Mouse (Mus musculus) bone marrow macrophage, adult 2 months (primary cell): ENCODE data around the gene Zfp408.

Experiments
- CTCF ChIP-seq: IDR thresholded peaks from 2 replicates; pipeline ENCODE4 v1.5.1; 2012; ENCODE audit warnings: low read depth, mild to moderate bottlenecking, low read length, moderate library complexity
- POLR2A ChIP-seq: IDR thresholded peaks from 2 replicates; pipeline ENCODE4 v1.6.1; 2012; ENCODE audit warnings: mild to moderate bottlenecking, low read depth, low read length, borderline replicate concordance

DNA sequence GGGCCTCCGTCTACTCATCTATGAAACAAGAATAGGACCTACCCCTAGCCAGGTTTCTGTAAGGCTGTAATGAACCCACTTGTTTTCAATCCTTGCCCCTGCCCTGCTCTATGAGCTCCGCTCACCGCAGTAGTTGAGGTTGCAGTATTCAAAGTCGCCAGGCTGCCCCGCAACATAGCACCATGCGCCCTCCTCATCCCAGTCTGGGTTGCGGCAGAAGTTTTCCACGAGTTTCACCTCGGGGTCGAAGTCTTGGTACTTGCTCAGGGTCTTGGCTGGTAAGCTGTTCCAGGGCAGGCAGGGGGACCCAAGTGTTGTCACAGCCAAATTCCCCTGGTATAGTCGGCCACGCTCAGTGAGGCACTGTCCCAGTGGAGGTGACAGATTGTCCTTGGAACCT is 19.2 kb downstream of the Zfp408 start:
- TF ChIP-seq POLR2A (no peak), CTCF (no peak)
